Mouse (Mus musculus): ENCODE results near the gene Gm8050.
"Not testable (repeated sequence)": the region's sequence is repeated elsewhere in the genome, so short reads cannot be mapped to it uniquely, and the experiment has no call there.

Gm8050 gene

DNA sequence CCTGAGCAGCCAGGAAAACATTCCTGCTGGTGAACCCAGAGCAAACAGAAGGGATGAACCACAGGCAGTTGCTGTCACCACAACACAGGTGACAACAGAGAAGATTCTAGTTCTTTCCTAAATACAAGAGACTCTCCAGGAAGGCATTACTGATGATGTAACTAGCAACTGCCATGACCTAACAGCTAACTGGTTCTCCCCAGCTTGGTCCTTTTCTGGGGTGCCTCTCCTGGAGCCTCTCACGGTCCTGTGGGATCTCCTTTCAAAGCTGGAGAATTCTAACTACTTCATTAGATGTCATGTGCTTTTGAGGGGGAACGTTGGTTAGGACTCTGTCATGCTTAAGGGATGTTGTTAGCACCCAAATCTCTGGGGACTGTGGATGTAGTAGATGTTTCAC lies at the start of gene Gm8050:
Gm8050 (minus strand) TSS at position 101 of the 400 bp plus-strand sequence.
- DNase-seq: not testable (repeated sequence)

DNA sequence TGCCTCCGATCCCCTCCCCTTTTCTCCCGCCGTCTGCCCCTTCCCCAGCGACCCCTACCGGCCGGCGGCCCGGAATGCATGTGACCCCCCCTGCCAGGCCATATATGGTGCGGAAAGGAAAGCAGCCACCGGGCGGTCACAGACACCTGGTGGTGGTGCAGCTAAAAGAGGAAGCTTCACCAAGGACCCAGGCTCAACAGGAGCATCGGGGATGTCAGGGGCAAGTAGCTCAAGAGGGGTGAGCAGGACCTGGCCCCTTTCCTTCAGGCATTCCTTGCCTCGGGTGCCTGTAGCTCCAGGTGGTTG lies 37.1 kb upstream of the Gm8050 start:
- DNase-seq: peak; percentile 34

- DNase-seq: peak; percentile 36
These were observed 36.6 kb upstream of the Gm8050 start for GRCm38 (mm10) chr14:6756384-6757230.

GRCm38 (mm10) chr14:6742232-6742631 lies 22.2 kb upstream of the Gm8050 start, which contains the start of gene Gm3636:
TSS of gene Gm3636 (minus strand) at chr14:6742332.
- DNase-seq: not testable (repeated sequence)

GRCm38 (mm10) chr14:6684070-6684469 lies 36.0 kb downstream of the Gm8050 start, which contains the start of gene Gm10251:
TSS of gene Gm10251 (minus strand) at chr14:6684170.
- not testable (repeated sequence) for DNase-seq

All from thymus, postnatal 4 days (tissue).